Mouse (Mus musculus) kidney, postnatal 0 days (tissue): ENCODE data around the gene 1700080O16Rik. TPM values are rescaled to one million over a fixed set of nuclear protein-coding genes. Genes with fewer than 3 reads are reported as not detected.

Source experiments
- ATAC-seq: fragments of 200-750 bp; cut with Nextera tagmentation; replicated peaks from 2 replicates; pipeline ENCODE4 v1.8.0; 2017; ENCODE audit warnings: low read depth, moderate number of reproducible peaks, moderate TSS enrichment, moderate library complexity; ENCODE audit not compliant: low FRiP score
- DNase-seq: peaks from one replicate; pipeline ENCODE4 v3.0.0-alpha.2; 2016; ENCODE audit warnings: low spot score
- H3K27ac ChIP-seq: fragments of 300-500 bp; sonication (generic); 2 replicates; pipeline ENCODE4 v1.5.1; 2014; ENCODE audit warnings: mild to moderate bottlenecking
- H3K27me3 ChIP-seq: fragments of 300-500 bp; sonication (generic); 2 replicates; pipeline ENCODE4 v1.6.1; 2014; ENCODE audit warnings: low read length, mixed read lengths; ENCODE audit not compliant: insufficient read depth
- H3K36me3 ChIP-seq: fragments of 300-500 bp; sonication (generic); 2 replicates; pipeline ENCODE4 v1.6.1; 2014; ENCODE audit warnings: low read length, mixed read lengths; ENCODE audit not compliant: insufficient read depth
- H3K4me1 ChIP-seq: fragments of 300-500 bp; sonication (generic); replicated peaks from 2 replicates; pipeline ENCODE4 v1.6.1; 2014; ENCODE audit warnings: antibody characterized with exemption, low read length, mixed read lengths; ENCODE audit not compliant: insufficient read depth
- H3K4me2 ChIP-seq: fragments of 300-500 bp; sonication (generic); 2 replicates; pipeline ENCODE4 v1.6.1; 2014; ENCODE audit warnings: mild to moderate bottlenecking, low read length, moderate library complexity, mixed read lengths
- H3K4me3 ChIP-seq: fragments of 300-500 bp; sonication (generic); replicated peaks from 2 replicates; pipeline ENCODE4 v1.5.1; 2014; ENCODE audit warnings: low read depth, low read length
- H3K9ac ChIP-seq: fragments of 300-500 bp; sonication (generic); 2 replicates; pipeline ENCODE4 v1.6.1; 2014; ENCODE audit warnings: low read depth, low read length
- H3K9me3 ChIP-seq: fragments of 300-500 bp; sonication (generic); replicated peaks from 2 replicates; pipeline ENCODE4 v1.6.1; 2016; ENCODE audit warnings: low read length, inconsistent platforms, mixed read lengths
- CTCF ChIP-seq: IDR thresholded peaks from 2 replicates; pipeline ENCODE4 v1.5.1; 2016; ENCODE audit warnings: antibody characterized with exemption, low read depth, mild to moderate bottlenecking, moderate library complexity
- WGBS: fragments of 180-500 bp; shearing (Covaris S2); extraction: QIAGEN DNeasy Blood & Tissue Kit; methylation state at CpG from one replicate; pipeline ENCODE4 v1.1.7; 2014; 5-methylcytosine and 5-hydroxymethylcytosine counted together
- polyA plus RNA-seq: library from polyadenylated mRNA; unstranded; fragments of >200 nt; fragmentation: Nextera tagmentation; extraction: Ambion mirVana; gene quantifications from 2 replicates; pipeline ENCODE4 v1.2.1, GENCODE M21; 2015

Gene 1700080O16Rik
- polyA plus RNA-seq, 1 experiment from 2014 or later = not detected

DNA sequence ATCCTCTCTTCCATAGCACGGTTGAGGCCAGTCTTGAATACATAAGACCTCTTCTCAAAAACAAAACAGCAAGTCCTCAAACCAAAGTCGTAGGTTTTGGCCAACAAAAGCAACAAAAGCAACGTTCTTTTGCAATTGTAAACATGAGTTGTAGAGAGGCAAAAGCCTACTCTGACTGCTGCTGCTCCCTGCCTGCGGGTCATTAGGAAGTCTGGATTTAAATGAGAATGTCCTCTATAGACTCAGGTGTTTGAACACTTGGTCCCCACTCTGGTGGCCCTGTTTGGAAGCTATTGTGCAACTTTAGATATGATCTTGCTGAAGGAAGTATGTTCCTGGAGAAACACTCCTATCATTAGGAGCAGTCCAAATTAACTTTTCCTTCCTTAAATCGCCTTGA lies 34.5 kb downstream of the 1700080O16Rik start:
- no peak for TF ChIP-seq CTCF
- 67% methylated on average over 5 of the region's 5 CpGs for WGBS
- no peak for ATAC-seq

DNA sequence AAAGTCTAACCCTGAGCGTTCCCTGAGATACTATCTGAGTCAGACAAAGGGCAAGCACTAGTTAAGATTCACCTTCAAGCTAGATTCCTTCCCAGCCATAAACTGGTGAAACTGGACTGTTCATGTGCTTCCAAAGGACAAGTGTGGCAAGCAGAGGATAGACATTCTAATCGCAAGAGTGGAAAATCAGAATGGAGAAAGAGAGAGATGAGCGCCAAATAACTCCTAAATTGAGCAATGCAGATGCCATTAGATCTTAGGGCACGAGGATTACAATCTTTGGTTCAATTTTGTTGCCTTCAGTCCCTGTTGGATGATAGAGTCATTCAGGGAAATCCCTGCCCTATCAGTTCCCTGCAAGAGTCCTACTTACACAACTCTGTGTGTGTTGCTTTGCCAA lies 53.5 kb downstream of the 1700080O16Rik start:
- no peaks in the 10 kb centered on the region for H3K27me3 ChIP-seq
- H3K4me2 ChIP-seq = no peak overlapping the region
- no peak overlapping the region for H3K9ac ChIP-seq
- TF ChIP-seq CTCF = no peak
- no peaks in the 10 kb centered on the region for H3K9me3 ChIP-seq
- no peaks in the 10 kb centered on the region for H3K36me3 ChIP-seq
- ATAC-seq = no peak
- no peak overlapping the region for H3K4me3 ChIP-seq
- no peaks in the 10 kb centered on the region for H3K4me1 ChIP-seq
- WGBS = 86% methylated on average over 4 of the region's 4 CpGs
- DNase-seq = no peak
- no peak overlapping the region for H3K27ac ChIP-seq

More for the DNA sequence above, 34.5 kb downstream of the 1700080O16Rik start:
- H3K27ac ChIP-seq = no peak overlapping the region
- no peak overlapping the region for H3K4me2 ChIP-seq
- no peak overlapping the region for H3K9ac ChIP-seq
- no peak overlapping the region for H3K4me3 ChIP-seq
- H3K36me3 ChIP-seq = no peaks in the 10 kb centered on the region
- no peaks in the 10 kb centered on the region for H3K9me3 ChIP-seq
- DNase-seq = no peak
- no peaks in the 10 kb centered on the region for H3K27me3 ChIP-seq
- no peaks in the 10 kb centered on the region for H3K4me1 ChIP-seq

Other genes starting within 250 kb of the 1700080O16Rik start
- gene Usp26, start 171.5 kb downstream of the 1700080O16Rik start, polyA plus RNA-seq = not detected in 2 replicates
- 119 and 141 TPM in 2 replicates for gene Gpc4, start 192.5 kb upstream of the 1700080O16Rik start, polyA plus RNA-seq